Mouse (Mus musculus) cortical plate, adult 2 months (tissue): Measurements from ENCODE around the gene Mga.

ENCODE experiments used
- CTCF ChIP-seq: fragments of 200-500 bp; IDR thresholded peaks from 2 replicates; pipeline ENCODE4 v1.5.1; 2011; ENCODE audit warnings: mild to moderate bottlenecking, control low read depth, low read length; ENCODE audit not compliant: insufficient read depth; ENCODE audit errors: extremely low read depth
- POLR2A ChIP-seq: fragments of 200-500 bp; IDR thresholded peaks from 2 replicates; pipeline ENCODE4 v1.6.1; 2011; ENCODE audit warnings: mild to moderate bottlenecking, low read length, control low read depth; ENCODE audit not compliant: insufficient read depth; ENCODE audit errors: extremely low read depth

- TF ChIP-seq CTCF (0 out of 2 replicates have a peak, but pooled peaks have one; percentile 14), POLR2A (peak; percentile 91)
Observed at GRCm38 (mm10) chr2:119971837-119972536, 75.0 kb downstream of the Mga start.
